ENCODE assay signal across 14 mouse cellular contexts in genomic region chr4:44043182-44043581, GRCm38 (mm10). TPM values are rescaled to one million over a fixed set of nuclear protein-coding genes. Genes with fewer than 3 reads are reported as not detected.
"Had no signal": no experiment of that assay in that cellular context is flagged by ENCODE, and none has a peak within 500 bp of the region (broad histone marks: within the 10 kb centered on the region; RNA-seq: fewer than 3 reads in every experiment).

No protein-coding gene starts in this region.

RNA-seq across cellular contexts. Expression of gene Ccin, which starts 59.9 kb away (rescaled TPM):
- total RNA-seq: heart, postnatal 14 days; heart, postnatal 25 days; hematopoietic stem cell, adult 5-6 weeks; hindbrain, postnatal 0 days; layer of hippocampus, adult 18-20 months; layer of hippocampus, adult 2 months; layer of hippocampus, adult 8-10 months; layer of hippocampus, postnatal 10 days; layer of hippocampus, postnatal 14 days; layer of hippocampus, postnatal 25 days; layer of hippocampus, postnatal 36 days; left cerebral cortex, adult 18-20 months; left cerebral cortex, adult 2 months; left cerebral cortex, adult 8-10 months had no signal
